Mouse (Mus musculus): ENCODE results near the gene Fam124b.

- TF ChIP-seq CTCF (IDR thresholded peaks at IDR 0.05) (peak; percentile 60), EP300 (IDR thresholded peaks at IDR 0.05) (no peak)
Observed at GRCm38 (mm10) chr1:80244123-80244522, 25.9 kb upstream of the Fam124b start.

All from lung, postnatal 0 days (tissue).